Mouse (Mus musculus) bone marrow, adult 2 months (tissue): Measurements from ENCODE around the gene Hs2st1. TPM values are rescaled to one million over a fixed set of nuclear protein-coding genes. Genes with fewer than 3 reads are reported as not detected.

Source experiments
- H3K27ac ChIP-seq: fragments of 200-500 bp; 2 replicates; pipeline ENCODE4 v1.5.1; 2012; ENCODE audit warnings: low read depth, mild to moderate bottlenecking, control low read depth, inconsistent platforms, low read length; ENCODE audit not compliant: control insufficient read depth, poor library complexity, insufficient read depth
- H3K4me1 ChIP-seq: fragments of 200-500 bp; 2 replicates; pipeline ENCODE4 v1.6.1; 2011; ENCODE audit warnings: low read length; ENCODE audit not compliant: control insufficient read depth, insufficient read depth
- H3K4me3 ChIP-seq: fragments of 200-500 bp; replicated peaks from 2 replicates; pipeline ENCODE3; 2011; ENCODE audit warnings: mild to moderate bottlenecking, low read depth, low read length, control low read depth; ENCODE audit not compliant: control insufficient read depth
- CTCF ChIP-seq: fragments of 200-500 bp; IDR thresholded peaks from 2 replicates; pipeline ENCODE4 v1.5.1; 2011; ENCODE audit warnings: low read length, control low read depth; ENCODE audit not compliant: control insufficient read depth, insufficient read depth
- POLR2A ChIP-seq: fragments of 200-500 bp; IDR thresholded peaks from 2 replicates; pipeline ENCODE4 v1.6.1; 2011; ENCODE audit warnings: low read depth, mild to moderate bottlenecking, control low read depth, low read length, borderline replicate concordance; ENCODE audit not compliant: control insufficient read depth
- WGBS: fragments of 180-500 bp; shearing (Covaris S2); methylation state at CpG from one replicate; pipeline ENCODE4 v1.1.7; 2018; 5-methylcytosine and 5-hydroxymethylcytosine counted together
- polyA plus RNA-seq: library from polyadenylated mRNA; stranded (reverse); fragments of >200 nt; gene quantifications from 2 replicates; pipeline ENCODE4 v1.2.4, GENCODE M21; 2011; ENCODE audit warnings: low replicate concordance; ENCODE audit not compliant: missing spikeins, insufficient read depth, insufficient read length

Hs2st1 gene
- polyA plus RNA-seq, 1 experiment, result 5.2 TPM

DNA sequence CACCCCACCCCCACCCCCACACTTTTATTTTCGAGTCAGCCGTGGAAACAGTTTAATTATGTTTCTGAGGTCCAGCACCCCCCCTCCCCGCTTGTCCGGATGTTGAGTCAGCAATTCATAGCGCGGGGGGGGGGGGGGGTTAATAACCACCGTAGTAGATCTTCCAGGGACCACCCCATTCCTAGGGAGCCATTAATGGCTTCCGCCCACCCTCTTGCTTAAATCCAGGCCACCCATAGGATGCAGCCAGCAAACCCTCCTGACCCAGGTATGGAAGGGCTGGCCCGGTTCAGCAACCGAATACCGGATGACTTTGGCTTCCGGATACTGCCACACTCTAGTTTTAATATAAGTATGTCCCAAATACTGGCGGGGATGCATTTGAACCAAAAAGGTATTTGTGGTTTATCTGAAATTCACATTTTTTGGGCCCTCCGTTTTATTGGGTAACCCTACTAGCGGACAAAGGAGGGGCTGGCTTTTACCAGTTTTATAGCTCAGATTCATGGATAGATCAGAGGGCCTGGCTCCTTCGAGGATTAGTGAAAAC, 188.5 kb downstream of the Hs2st1 start:
- peaks cover 2% of the 10 kb centered on the region for H3K4me1 ChIP-seq
- peak overlapping the region; percentile 22; the same call in 1 of the 2 replicates for H3K27ac ChIP-seq
- 6% methylated on average over 16 of the region's 16 CpGs for WGBS
- no peak for TF ChIP-seq CTCF
- no peak for TF ChIP-seq POLR2A
- peak overlapping the region; percentile 37 for H3K4me3 ChIP-seq

- H3K4me3 ChIP-seq, result peak overlapping the region; percentile 50
- under 1% methylated on average over 18 of the region's 18 CpGs for WGBS
- peaks cover 2% of the 10 kb centered on the region for H3K4me1 ChIP-seq
- H3K27ac ChIP-seq, result peak overlapping the region; percentile 65
- TF ChIP-seq CTCF (peak; percentile 62), POLR2A (0 out of 2 replicates have a peak, but pooled peaks have one; percentile 42)
Measured at GRCm38 (mm10) chr3:144380921-144381320, 189.1 kb downstream of the Hs2st1 start.

- H3K4me3 ChIP-seq, result no peak overlapping the region
- 57% methylated on average over 4 of the region's 4 CpGs for WGBS
- no peak for TF ChIP-seq POLR2A
- TF ChIP-seq CTCF, result no peak
- H3K27ac ChIP-seq, result no peak overlapping the region
- H3K4me1 ChIP-seq, result peaks cover 2% of the 10 kb centered on the region
Measured at GRCm38 (mm10) chr3:144379801-144380200, 190.2 kb downstream of the Hs2st1 start.

Other genes starting within 250 kb of the Hs2st1 start
- 51.1 and 59.6 TPM in 2 replicates for gene Selenof, start 123 bp upstream of the Hs2st1 start, polyA plus RNA-seq
- gene Sh3glb1, start 150.2 kb upstream of the Hs2st1 start, polyA plus RNA-seq, result 115 and 118 TPM in 2 replicates
- gene Clca3a1, start 190.8 kb upstream of the Hs2st1 start, polyA plus RNA-seq, result 7.0 and 8.3 TPM in 2 replicates
- not detected in 2 replicates for gene Clca3a2, start 249.3 kb upstream of the Hs2st1 start, polyA plus RNA-seq